Mouse (Mus musculus) forelimb bud, embryonic 11.5 days (tissue): ENCODE measurements around the gene Lmod3.

Source experiments
- DNase-seq: peaks from one replicate; pipeline ENCODE4 v3.0.0-alpha.2; 2012; ENCODE audit warnings: low read depth, low spot score

Gene Lmod3

GRCm38 (mm10) chr6:97200437-97200836, 52.1 kb downstream of the Lmod3 start:
- DNase-seq: no peak
